Mouse (Mus musculus) liver, adult 10 weeks (tissue): ENCODE measurements around the gene Helq. TPM values are rescaled to one million over a fixed set of nuclear protein-coding genes. Genes with fewer than 3 reads are reported as not detected.

ENCODE experiments used
- polyA plus RNA-seq: library from polyadenylated mRNA; stranded (reverse); fragments of 350-450 nt; fragmentation: Illumina TruSeq; extraction: RNeasy Lipid Tissue Mini Kit (QIAGEN cat#74804); gene quantifications from one replicate; pipeline ENCODE4 v1.2.3, GENCODE M21; 2014; ENCODE audit warnings: low read depth, low replicate concordance

The Helq gene
- 2.6 TPM for polyA plus RNA-seq

DNA sequence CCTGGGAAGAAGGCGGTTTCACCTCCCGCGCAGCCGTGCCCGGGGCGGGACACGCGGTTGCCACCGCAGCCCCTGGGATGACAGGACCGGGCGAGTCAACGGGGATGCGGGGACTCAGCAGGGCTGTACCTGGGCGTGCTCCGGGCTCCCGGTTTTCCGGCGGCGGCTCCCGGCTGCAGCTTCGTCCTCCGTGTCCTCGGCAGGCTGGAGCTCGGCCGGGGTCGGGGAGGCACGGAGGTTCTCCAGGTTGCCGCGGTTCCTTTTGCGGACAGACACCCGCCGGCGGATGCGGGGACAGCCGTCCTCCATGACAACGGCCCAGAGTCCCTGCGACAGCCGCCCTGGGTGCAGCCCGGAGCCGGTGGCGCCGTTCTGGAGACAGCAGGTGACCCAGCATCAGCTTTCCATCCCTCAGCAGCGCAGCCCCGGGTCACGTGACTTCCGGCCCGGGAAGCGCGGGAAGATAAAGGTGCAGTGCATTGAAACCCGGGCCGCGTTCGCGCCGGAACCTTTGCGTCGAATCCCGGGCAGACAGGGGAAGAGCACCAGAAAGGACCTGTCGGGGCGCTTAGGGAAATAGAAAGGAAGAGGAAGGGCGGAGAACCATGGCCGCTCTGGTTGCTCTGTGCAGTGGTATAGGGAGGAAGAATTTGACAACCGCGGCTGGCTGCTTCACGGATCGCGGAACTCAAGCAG is at the start of gene Helq, which contains the start of gene Mrps18c:
Gene Helq (minus strand): TSS at position 434 of the 696 bp plus-strand sequence.
Gene Mrps18c (plus strand): TSS at position 463 of the 696 bp plus-strand sequence.

GRCm38 (mm10) chr5:100845485-100845847 is 47.1 kb upstream of the Helq start, which contains the start of gene Gpat3:
Gene Gpat3, plus strand, starts transcription at chr5:100845713.

DNA sequence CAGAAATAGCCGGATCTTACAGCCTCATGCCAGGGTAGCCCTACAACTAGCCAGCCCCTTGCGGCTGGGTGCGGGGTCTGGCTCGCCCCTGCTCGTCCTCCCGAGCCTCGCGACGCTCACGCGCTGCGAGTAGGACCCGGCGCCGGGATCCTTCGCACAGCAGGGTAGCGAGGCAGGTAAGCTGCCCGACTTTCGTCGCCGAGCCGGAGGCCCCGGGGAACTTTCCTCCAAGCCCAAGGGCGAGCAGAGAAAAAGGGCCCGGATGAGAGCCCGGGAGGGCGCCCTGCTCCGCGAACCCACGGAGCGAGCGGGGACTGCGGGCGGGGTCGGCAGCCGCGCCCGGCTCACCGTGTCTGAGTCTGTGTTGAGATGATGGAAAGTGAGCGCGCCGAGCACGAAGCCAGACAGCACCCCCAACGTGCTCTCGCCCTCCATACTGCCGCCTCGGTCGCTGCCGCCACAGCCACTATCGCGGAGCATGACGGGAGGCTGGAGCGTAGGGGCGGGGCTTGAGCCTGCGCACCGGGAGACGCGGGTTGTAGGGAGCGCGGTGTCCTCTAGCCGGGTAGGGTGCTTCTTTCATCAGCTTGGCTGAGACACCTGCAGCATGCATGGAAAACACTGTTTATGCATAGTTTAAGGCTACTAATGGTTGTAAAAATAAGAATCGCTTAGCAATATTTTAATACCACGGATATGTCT is 22.2 kb upstream of the Helq start, which contains the start of gene Abraxas1:
Gene Abraxas1 (minus strand): TSS at position 483 of the 702 bp plus-strand sequence.

GRCm38 (mm10) chr5:100719235-100720088 is 78.9 kb downstream of the Helq start, which contains the start of gene Hpse:
Gene Hpse, minus strand, starts transcription at chr5:100719716.

Other genes starting within 250 kb of the Helq start
- gene Plac8, start 226.4 kb downstream of the Helq start, polyA plus RNA-seq: 10.2 TPM
- gene Coq2, start 123.5 kb downstream of the Helq start, polyA plus RNA-seq: 14.4 TPM
- 3.5 TPM for gene Hpse, start 78.9 kb downstream of the Helq start, polyA plus RNA-seq
- gene Mrps18c, start within 50 bp of the Helq start, polyA plus RNA-seq: 135 TPM
- 17.3 TPM for gene Abraxas1, start 22.4 kb upstream of the Helq start, polyA plus RNA-seq
- 7.8 TPM for gene Gpat3, start 47.1 kb upstream of the Helq start, polyA plus RNA-seq